In genomic region chr13:51756563-51756962, GRCm38 (mm10) we compare ENCODE assay signal across 9 mouse cellular contexts. TPM values are rescaled to one million over a fixed set of nuclear protein-coding genes. Genes with fewer than 3 reads are reported as not detected.
DNase-seq lines count a peak whose midpoint lies in the region; ATAC-seq and TF ChIP-seq lines count a peak whose summit lies in the region.
"Had no signal": no experiment of that assay in that cellular context is flagged by ENCODE, and none has a peak within 500 bp of the region (broad histone marks: within the 10 kb centered on the region; RNA-seq: fewer than 3 reads in every experiment).

No protein-coding gene starts in this region.

- H3K79me2 ChIP-seq in liver, adult 2 months (ENCODE audit: control insufficient read depth, insufficient read depth, low read length) = no peaks in the 10 kb centered on the region

- no peak overlapping the region for H3K9ac ChIP-seq in kidney, postnatal 0 days (ENCODE audit: low read depth, low read length)
- no peak overlapping the region for H3K9ac ChIP-seq in liver, adult 2 months (ENCODE audit: low read depth, low read length)
- no peak overlapping the region for H3K9ac ChIP-seq in stomach, embryonic 15.5 days
- H3K9ac ChIP-seq: embryonic facial prominence, embryonic 12.5 days had no signal

- DNase-seq in kidney, postnatal 0 days (ENCODE audit: low spot score) = no peak
- DNase-seq in kidney, postnatal 25 days = no peak
- DNase-seq in liver, adult 2 months (ENCODE audit: extremely low read depth, low read depth, low spot score) = peak; percentile 22
- no peak for DNase-seq in layer of hippocampus, adult 8-10 months (ENCODE audit: low spot score in 2 of 2)
- DNase-seq in frontal cortex, postnatal 25 days (ENCODE audit: low spot score in 2 of 2) = no peak
- DNase-seq in cerebellum, adult 11 months = no peak

- TF ChIP-seq POLR2A in liver, adult 2 months (IDR thresholded peaks at IDR 0.05; ENCODE audit: extremely low read depth, insufficient read depth, low read length) = no peak

- 0 out of 2 replicates have a peak overlapping the region, but pooled peaks have one; percentile 8 for H3K27ac ChIP-seq in kidney, postnatal 0 days
- H3K27ac ChIP-seq in liver, adult 2 months (replicated peaks; ENCODE audit: insufficient read depth, low read depth, low read length) = peak overlapping the region; percentile 31; the same call in 1 of the 2 replicates
- H3K27ac ChIP-seq in stomach, embryonic 15.5 days = peak overlapping the region; percentile 88
- H3K27ac ChIP-seq: embryonic facial prominence, embryonic 12.5 days had no signal

- no peak for TF ChIP-seq CTCF in kidney, postnatal 0 days (IDR thresholded peaks at IDR 0.05; ENCODE audit: low read depth)
- TF ChIP-seq CTCF in liver, adult 2 months (IDR thresholded peaks at IDR 0.05; ENCODE audit: low read depth, low read length) = no peak

- peaks cover 45% of the 10 kb centered on the region for H3K4me1 ChIP-seq in kidney, postnatal 0 days (replicated peaks; ENCODE audit: insufficient read depth, low read length)
- H3K4me1 ChIP-seq in liver, adult 2 months (ENCODE audit: control insufficient read depth, insufficient read depth, low read length) = no peaks in the 10 kb centered on the region
- peaks cover 28% of the 10 kb centered on the region; the same call in 1 of the 2 replicates for H3K4me1 ChIP-seq in stomach, embryonic 15.5 days

- no peak overlapping the region for H3K4me2 ChIP-seq in kidney, postnatal 0 days (ENCODE audit: low read length)
- H3K4me2 ChIP-seq in stomach, embryonic 15.5 days = peak overlapping the region; percentile 26; the same call in 1 of the 2 replicates
- H3K4me2 ChIP-seq: embryonic facial prominence, embryonic 12.5 days had no signal

- H3K4me3 ChIP-seq in kidney, postnatal 0 days (replicated peaks; ENCODE audit: low read depth, low read length) = no peak overlapping the region
- no peak overlapping the region for H3K4me3 ChIP-seq in liver, adult 2 months (ENCODE audit: insufficient read depth, low read depth, low read length)
- H3K4me3 ChIP-seq in stomach, embryonic 15.5 days (replicated peaks) = no peak overlapping the region
- H3K4me3 ChIP-seq: embryonic facial prominence, embryonic 12.5 days had no signal

- H3K36me3 ChIP-seq in kidney, postnatal 0 days (ENCODE audit: insufficient read depth, low read length) = no peaks in the 10 kb centered on the region
- no peaks in the 10 kb centered on the region for H3K36me3 ChIP-seq in liver, adult 2 months (ENCODE audit: control insufficient read depth, insufficient read depth, low read length)
- no peaks in the 10 kb centered on the region for H3K36me3 ChIP-seq in stomach, embryonic 15.5 days
- H3K36me3 ChIP-seq: embryonic facial prominence, embryonic 12.5 days had no signal

- H3K9me3 ChIP-seq in kidney, postnatal 0 days (replicated peaks; ENCODE audit: low read length) = no peaks in the 10 kb centered on the region
- H3K9me3 ChIP-seq in stomach, embryonic 15.5 days = no peaks in the 10 kb centered on the region
- H3K9me3 ChIP-seq: embryonic facial prominence, embryonic 12.5 days had no signal

- H3K27me3 ChIP-seq in kidney, postnatal 0 days (ENCODE audit: insufficient read depth, low read length) = no peaks in the 10 kb centered on the region
- H3K27me3 ChIP-seq in liver, adult 2 months (ENCODE audit: control insufficient read depth, insufficient read depth, low read length) = no peaks in the 10 kb centered on the region
- H3K27me3 ChIP-seq in stomach, embryonic 15.5 days (replicated peaks) = no peaks in the 10 kb centered on the region
- H3K27me3 ChIP-seq: embryonic facial prominence, embryonic 12.5 days had no signal

- WGBS in kidney, postnatal 0 days = 35% methylated on average over 3 of the region's 3 CpGs
- WGBS in liver, adult 2 months = 55% methylated on average over 3 of the region's 3 CpGs
- 24% methylated on average over 3 of the region's 3 CpGs for WGBS in stomach, embryonic 15.5 days

- no peak for ATAC-seq in kidney, postnatal 0 days (replicated peaks; ENCODE audit: low FRiP score, low read depth)
- ATAC-seq in activated CD4-positive, CD25-positive, alpha-beta regulatory T cell, adult 4 months = peak; percentile 65
- ATAC-seq in stomach, embryonic 15.5 days (ENCODE audit: insufficient read depth, low FRiP score, low read depth) = no peak; the same call in 1 of the 2 replicates

RNA-seq across cellular contexts. Expression of gene Sema4d, which starts 37.0 kb away (rescaled TPM):
- 23.8 and 24.6 TPM in 2 replicates for polyA plus RNA-seq in kidney, postnatal 0 days (2015; fragmentation: Nextera tagmentation; extraction: Ambion mirVana)
- polyA plus RNA-seq in activated CD4-positive, CD25-positive, alpha-beta regulatory T cell, adult 4 months (2017; shearing (Covaris generic)) = 100 to 1,000 TPM; 127 to 150 TPM
- total RNA-seq in liver, adult 2 months (2014; rRNA removed) = 0.40 and 0.74 TPM in 2 replicates
- 0.94 and 1.2 TPM in 2 replicates for polyA plus RNA-seq in liver, adult 2 months (2012; rRNA removed)
- polyA plus RNA-seq in stomach, embryonic 15.5 days (2015; fragmentation: Nextera tagmentation; extraction: Ambion mirVana) = 8.4 and 10.2 TPM in 2 replicates
- total RNA-seq in layer of hippocampus, adult 8-10 months (2022) = 10 to 100 TPM; 79.8 to 99.9 (median 95.4) TPM

Comparison
In these comparisons a context has a peak if more than half of its experiments do, and no peak if none do; other contexts are left out.
1. H3K27ac ChIP-seq: peak in every context shown above with its lines; median percentile 88 in stomach, embryonic 15.5 days; 31 in liver, adult 2 months; 8 in kidney, postnatal 0 days.